Mouse (Mus musculus) liver, embryonic 14.5 days (tissue): ENCODE measurements around the gene 1700016C15Rik. TPM values are rescaled to one million over a fixed set of nuclear protein-coding genes. Genes with fewer than 3 reads are reported as not detected.

Experiments used
- ATAC-seq: fragments of 200-750 bp; cut with Nextera tagmentation; 2 replicates; pipeline ENCODE4 v1.8.0; 2017; ENCODE audit warnings: moderate number of reproducible peaks, mild to moderate bottlenecking, moderate library complexity; ENCODE audit not compliant: insufficient read depth
- DNase-seq, 3 experiments: peaks; one replicate each; pipeline ENCODE4 v3.0.0-alpha.2; 2012 to 2013; ENCODE audit warnings: low read depth in 3 of 3, low spot score in 3 of 3
- H3K27ac ChIP-seq: fragments of 300-500 bp; sonication (generic); 2 replicates; pipeline ENCODE4 v1.5.1; 2014; ENCODE audit warnings: moderate library complexity, mild to moderate bottlenecking, control low read depth, inconsistent platforms
- H3K27me3 ChIP-seq: fragments of 300-500 bp; sonication (generic); 2 replicates; pipeline ENCODE4 v1.6.1; 2014; ENCODE audit warnings: mild to moderate bottlenecking, low read length, moderate library complexity; ENCODE audit not compliant: control insufficient read depth, insufficient read depth
- H3K36me3 ChIP-seq: fragments of 300-500 bp; sonication (generic); replicated peaks from 2 replicates; pipeline ENCODE4 v1.6.1; 2014; ENCODE audit warnings: low read depth; ENCODE audit not compliant: control insufficient read depth, insufficient read depth
- H3K4me1 ChIP-seq, 2 experiments: fragments of 200-500 bp in 1 of 2; fragments of 300-500 bp in 1 of 2; sonication (generic) in 1 of 2; replicated peaks; 2 replicates each; pipeline ENCODE4 v1.6.1; 2012 to 2014; ENCODE audit warnings: antibody characterized with exemption in 1 of 2, inconsistent platforms in 1 of 2, low read length in 1 of 2; ENCODE audit not compliant: control insufficient read depth in 2 of 2, insufficient read depth in 2 of 2
- H3K4me2 ChIP-seq: fragments of 300-500 bp; sonication (generic); 2 replicates; pipeline ENCODE4 v1.6.1; 2014; ENCODE audit warnings: low read depth, mild to moderate bottlenecking, control low read depth, moderate library complexity
- H3K4me3 ChIP-seq, 2 experiments: fragments of 200-500 bp in 1 of 2; fragments of 300-500 bp in 1 of 2; sonication (generic) in 1 of 2; 2 replicates each; pipeline ENCODE4 v1.5.1; 2012 to 2014; ENCODE audit warnings: low read depth in 2 of 2, low read length in 2 of 2, mild to moderate bottlenecking in 2 of 2, control low read depth in 1 of 2, inconsistent platforms in 1 of 2, moderate library complexity in 1 of 2; ENCODE audit not compliant: insufficient read depth in 1 of 2
- H3K9ac ChIP-seq: fragments of 300-500 bp; sonication (generic); replicated peaks from 2 replicates; pipeline ENCODE4 v1.6.1; 2014; ENCODE audit warnings: mild to moderate bottlenecking, control low read depth, moderate library complexity
- H3K9me3 ChIP-seq: fragments of 300-500 bp; sonication (generic); 2 replicates; pipeline ENCODE4 v1.6.1; 2016; ENCODE audit warnings: low read length, mixed read lengths; ENCODE audit not compliant: control insufficient read depth
- CTCF ChIP-seq: IDR thresholded peaks from 2 replicates; pipeline ENCODE4 v1.5.1; 2016; ENCODE audit warnings: antibody characterized with exemption, low read depth, control low read depth
- EP300 ChIP-seq: IDR thresholded peaks from 2 replicates; pipeline ENCODE4 v1.6.1; 2016; ENCODE audit warnings: antibody characterized with exemption, low read depth
- WGBS: fragments of 180-500 bp; shearing (Covaris S2); extraction: QIAGEN DNeasy Blood & Tissue Kit; methylation state at CpG from one replicate; pipeline ENCODE4 v1.1.7; 2014; ENCODE audit not compliant: insufficient replicate concordance; 5-methylcytosine and 5-hydroxymethylcytosine counted together
- polyA plus RNA-seq, 2 experiments: library from polyadenylated mRNA; depleted of rRNA in 1 of 2; stranded (reverse) in 1 of 2; unstranded in 1 of 2; fragments of >200 nt; fragmentation: Nextera tagmentation in 1 of 2; extraction: Ambion mirVana in 1 of 2; gene quantifications; 2 replicates each; pipeline versions ENCODE4 v1.2.1 to v1.2.3; 2012 to 2014

The 1700016C15Rik gene
- polyA plus RNA-seq, 2 experiments: not detected

GRCm38 (mm10) chr1:177727883-177728525 lies 1.6 kb upstream of the 1700016C15Rik start:
- WGBS: 75% methylated on average over 3 of the region's 3 CpGs
- Histone ChIP-seq H3K36me3 (no peaks in the 10 kb centered on the region), H3K9ac (no peak overlapping the region), H3K9me3 (no peaks in the 10 kb centered on the region), H3K27me3 (no peaks in the 10 kb centered on the region), H3K4me3 (no peak overlapping the region), H3K4me2 (no peak overlapping the region), H3K4me1 (no peaks in the 10 kb centered on the region; a peak in 2 of 4 replicates), H3K27ac (no peak overlapping the region)
- no peak for TF ChIP-seq CTCF
- TF ChIP-seq EP300: no peak
- ATAC-seq (no peak), DNase-seq (no peak)

GRCm38 (mm10) chr1:177731973-177732372 lies 2.4 kb downstream of the 1700016C15Rik start:
- WGBS: 50% methylated on average over 3 of the region's 3 CpGs
- TF ChIP-seq EP300 (no peak), CTCF (no peak)
- Histone ChIP-seq H3K27ac (no peak overlapping the region), H3K4me2 (no peak overlapping the region), H3K4me1 (no peaks in the 10 kb centered on the region; a peak in 2 of 4 replicates), H3K9ac (no peak overlapping the region), H3K27me3 (no peaks in the 10 kb centered on the region), H3K4me3 (no peak overlapping the region), H3K36me3 (no peaks in the 10 kb centered on the region), H3K9me3 (no peaks in the 10 kb centered on the region)
- ATAC-seq: no peak
- no peak for DNase-seq

- Histone ChIP-seq H3K9me3 (no peaks in the 10 kb centered on the region), H3K4me2 (no peak overlapping the region), H3K27me3 (no peaks in the 10 kb centered on the region), H3K4me3 (no peak overlapping the region), H3K4me1 (no peaks in the 10 kb centered on the region), H3K36me3 (no peaks in the 10 kb centered on the region), H3K9ac (no peak overlapping the region), H3K27ac (no peak overlapping the region)
- TF ChIP-seq EP300: no peak
- TF ChIP-seq CTCF: no peak
- no peak for DNase-seq
- 24% methylated on average over 6 of the region's 6 CpGs for WGBS
- no peak for ATAC-seq
Observed at GRCm38 (mm10) chr1:177737505-177738105, 8.0 kb downstream of the 1700016C15Rik start.

GRCm38 (mm10) chr1:177740707-177741106 lies 11.1 kb downstream of the 1700016C15Rik start:
- Histone ChIP-seq H3K4me1 (no peaks in the 10 kb centered on the region), H3K36me3 (no peaks in the 10 kb centered on the region), H3K9me3 (no peaks in the 10 kb centered on the region), H3K4me2 (no peak overlapping the region), H3K9ac (no peak overlapping the region), H3K27me3 (no peaks in the 10 kb centered on the region), H3K4me3 (no peak overlapping the region), H3K27ac (no peak overlapping the region)
- DNase-seq (no peak), ATAC-seq (no peak)
- WGBS: 49% methylated on average over 1 of the region's 1 CpGs
- TF ChIP-seq EP300 (no peak), CTCF (no peak)

GRCm38 (mm10) chr1:177742119-177742518 lies 12.5 kb downstream of the 1700016C15Rik start:
- WGBS: 32% methylated on average over 1 of the region's 1 CpGs
- no peak overlapping the region for H3K4me2 ChIP-seq
- no peak overlapping the region for H3K27ac ChIP-seq
- no peak for TF ChIP-seq CTCF
- TF ChIP-seq EP300: no peak
- DNase-seq: no peak
- no peaks in the 10 kb centered on the region for H3K27me3 ChIP-seq
- no peaks in the 10 kb centered on the region for H3K4me1 ChIP-seq
- no peak for ATAC-seq
- no peak overlapping the region for H3K9ac ChIP-seq
- no peak overlapping the region for H3K4me3 ChIP-seq
- H3K36me3 ChIP-seq: no peaks in the 10 kb centered on the region
- H3K9me3 ChIP-seq: no peaks in the 10 kb centered on the region
